Mouse (Mus musculus): ENCODE results near the gene Cbwd1. TPM values are rescaled to one million over a fixed set of nuclear protein-coding genes. Genes with fewer than 3 reads are reported as not detected.

Cbwd1 gene
- polyA plus RNA-seq, 1 experiment from 2014 or later: 23.6 TPM

Small RNAs within 50 kb of the gene (microRNA-seq; reads per million reads assigned to microRNA genes)
- not detected for gene Mir3084-1

Other genes with a start within 250 kb of the Cbwd1 start
- gene Pgm5, start 99.8 kb downstream of the Cbwd1 start, polyA plus RNA-seq (2016; fragmentation: Nextera tagmentation; extraction: Ambion mirVana): 0.20 and 0.54 TPM in 2 replicates
- 304 and 360 TPM in 2 replicates for gene Gm10053, start 85.9 kb downstream of the Cbwd1 start, polyA plus RNA-seq (2016; fragmentation: Nextera tagmentation; extraction: Ambion mirVana)
- gene Foxd4, start 60.4 kb downstream of the Cbwd1 start, polyA plus RNA-seq (2016; fragmentation: Nextera tagmentation; extraction: Ambion mirVana): not detected in 2 replicates
- gene Dock8, start 37.9 kb upstream of the Cbwd1 start, polyA plus RNA-seq (2016; fragmentation: Nextera tagmentation; extraction: Ambion mirVana): 1.2 TPM in 2 replicates